Mouse (Mus musculus) cerebellum, adult 2 months (tissue): ENCODE data around the gene Actn2.

ENCODE experiments used
- CTCF ChIP-seq: fragments of 200-500 bp; IDR thresholded peaks from 2 replicates; pipeline ENCODE4 v1.5.1; 2011; ENCODE audit warnings: low read depth, mild to moderate bottlenecking, control low read depth, low read length, moderate library complexity, borderline replicate concordance; ENCODE audit not compliant: insufficient read depth
- POLR2A ChIP-seq: fragments of 200-500 bp; IDR thresholded peaks from 2 replicates; pipeline ENCODE4 v1.6.1; 2011; ENCODE audit warnings: low read length, control low read depth, borderline replicate concordance; ENCODE audit not compliant: insufficient read depth

GRCm38 (mm10) chr13:12328392-12328791 is 12.2 kb downstream of the Actn2 start:
- TF ChIP-seq POLR2A (no peak), CTCF (no peak)
